Mouse (Mus musculus) stomach, postnatal 0 days (tissue): ENCODE measurements around the gene Mgea5.

Source experiments
- CTCF ChIP-seq: IDR thresholded peaks from 2 replicates; pipeline ENCODE4 v1.5.1; 2016; ENCODE audit warnings: antibody characterized with exemption, low read depth, mild to moderate bottlenecking, moderate library complexity
- EP300 ChIP-seq: optimal IDR thresholded peaks from 2 replicates; pipeline ENCODE3; 2016; ENCODE audit warnings: antibody characterized with exemption

DNA sequence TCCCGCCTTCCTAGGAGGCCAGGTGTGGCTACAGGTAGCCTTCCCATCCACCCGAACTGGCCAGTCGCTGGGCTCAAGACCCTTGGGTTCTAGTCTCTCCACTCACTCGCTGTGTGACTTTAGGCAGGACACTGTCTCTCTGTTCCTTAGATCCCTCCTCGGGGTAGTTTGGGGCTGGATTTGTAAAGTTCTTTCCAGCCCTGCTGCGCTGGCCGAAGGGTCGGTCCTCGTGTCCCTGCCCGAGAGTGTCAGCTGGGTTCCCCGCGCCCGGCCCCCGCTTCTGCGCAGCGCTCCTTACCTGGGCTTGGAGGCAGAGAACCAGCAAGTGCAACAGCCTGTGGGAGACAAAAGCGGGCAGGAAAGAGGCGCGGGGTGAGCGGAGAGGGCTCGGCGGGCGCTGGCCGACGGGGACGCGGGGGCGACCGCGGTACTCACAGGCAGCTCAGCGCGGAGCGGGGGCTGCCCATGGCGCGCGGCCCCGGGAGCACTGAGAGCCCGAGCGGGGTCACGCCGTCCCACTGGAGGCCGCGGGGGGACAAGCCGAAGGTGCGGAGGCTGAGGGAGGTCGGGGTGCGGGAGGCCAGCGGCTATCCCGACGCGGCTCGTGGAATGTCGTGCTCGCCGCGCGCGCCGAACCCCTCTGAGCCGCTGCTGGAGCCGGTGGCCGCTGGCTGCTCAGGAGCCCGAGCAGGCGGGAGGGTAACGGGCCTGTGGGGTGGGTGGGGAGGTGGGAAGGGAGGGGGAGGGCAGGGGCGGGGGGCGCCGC lies 41.2 kb downstream of the Mgea5 start, which contains the start of gene Fgf8:
- TF ChIP-seq CTCF, result no peak
- no peak for TF ChIP-seq EP300
